Mouse (Mus musculus) yolk sac, embryonic 10.5 days (tissue): ENCODE data around the gene Pou3f4.
"Not testable (repeated sequence)": the region's sequence is repeated elsewhere in the genome, so short reads cannot be mapped to it uniquely, and the experiment has no call there.

Source experiments
- DNase-seq: peaks from one replicate; pipeline ENCODE4 v3.0.0-alpha.2; 2017; ENCODE audit warnings: low spot score

The Pou3f4 gene

GRCm38 (mm10) chrX:110814151-110814571, at the start of gene Pou3f4:
Pou3f4 (plus strand) TSS chrX:110814280.
- DNase-seq: peak; percentile 35

GRCm38 (mm10) chrX:110765939-110766338, 48.1 kb upstream of the Pou3f4 start:
- no peak for DNase-seq

GRCm38 (mm10) chrX:110774807-110775206, 39.3 kb upstream of the Pou3f4 start:
- DNase-seq: not testable (repeated sequence)

- no peak for DNase-seq
Measured at GRCm38 (mm10) chrX:110802502-110802901, 11.6 kb upstream of the Pou3f4 start.

- DNase-seq: no peak
Measured at GRCm38 (mm10) chrX:110810001-110810578, 4.0 kb upstream of the Pou3f4 start.

- DNase-seq: no peak
Measured at GRCm38 (mm10) chrX:110810753-110811506, 3.1 kb upstream of the Pou3f4 start.

- DNase-seq: no peak
Measured at GRCm38 (mm10) chrX:110812071-110812470, 2.0 kb upstream of the Pou3f4 start.

GRCm38 (mm10) chrX:110813401-110813800, 679 bp upstream of the Pou3f4 start:
- DNase-seq: no peak

GRCm38 (mm10) chrX:110814592-110815548, 790 bp downstream of the Pou3f4 start:
- DNase-seq: no peak

- no peak for DNase-seq
Measured at GRCm38 (mm10) chrX:110815549-110815930, 1.5 kb downstream of the Pou3f4 start.

- DNase-seq: no peak
Measured at GRCm38 (mm10) chrX:110816609-110817008, 2.5 kb downstream of the Pou3f4 start.

- no peak for DNase-seq
Measured at GRCm38 (mm10) chrX:110817211-110817610, 3.1 kb downstream of the Pou3f4 start.

- no peak for DNase-seq
Measured at GRCm38 (mm10) chrX:110837450-110837849, 23.4 kb downstream of the Pou3f4 start.

GRCm38 (mm10) chrX:110851300-110851699, 37.2 kb downstream of the Pou3f4 start:
- no peak for DNase-seq
